Mouse (Mus musculus) retina, embryonic 14.5 days (tissue): ENCODE results near the gene Scn1b.
A peak's percentile ranks its signal among the peaks of the same experiment; 100 is the strongest.

Source experiments
- DNase-seq: peaks from one replicate; pipeline ENCODE4 v3.0.0-alpha.2; 2015; ENCODE audit warnings: low spot score

Gene Scn1b

GRCm38 (mm10) chr7:31116721-31117145 is 10.1 kb downstream of the Scn1b start:
- no peak for DNase-seq

GRCm38 (mm10) chr7:31115587-31116043 is 11.2 kb downstream of the Scn1b start:
- no peak for DNase-seq

DNA sequence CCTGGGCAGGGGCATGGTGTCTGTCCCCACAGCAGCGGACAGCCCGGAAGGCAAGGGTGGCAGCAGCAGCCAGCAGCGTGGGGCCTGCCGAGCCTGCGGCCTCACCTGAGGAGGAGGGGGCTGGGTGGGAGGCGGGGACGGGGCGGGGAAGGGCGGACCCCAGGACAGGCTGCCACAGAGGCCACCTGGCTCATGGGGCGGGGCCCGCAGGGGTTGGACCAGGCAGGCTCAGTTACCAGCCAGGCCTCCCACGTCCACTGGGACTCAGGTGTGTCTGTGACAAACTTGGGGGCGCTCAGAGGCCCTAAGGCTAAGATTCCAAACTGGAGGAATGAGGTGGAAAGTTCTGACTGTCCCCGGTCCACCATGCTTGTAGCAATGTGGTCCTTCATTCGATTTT is 11.6 kb downstream of the Scn1b start, which contains the start of gene Hpn:
Gene Hpn, minus strand, starts transcription at position 109 of the 400 bp plus-strand sequence.
- no peak for DNase-seq

DNA sequence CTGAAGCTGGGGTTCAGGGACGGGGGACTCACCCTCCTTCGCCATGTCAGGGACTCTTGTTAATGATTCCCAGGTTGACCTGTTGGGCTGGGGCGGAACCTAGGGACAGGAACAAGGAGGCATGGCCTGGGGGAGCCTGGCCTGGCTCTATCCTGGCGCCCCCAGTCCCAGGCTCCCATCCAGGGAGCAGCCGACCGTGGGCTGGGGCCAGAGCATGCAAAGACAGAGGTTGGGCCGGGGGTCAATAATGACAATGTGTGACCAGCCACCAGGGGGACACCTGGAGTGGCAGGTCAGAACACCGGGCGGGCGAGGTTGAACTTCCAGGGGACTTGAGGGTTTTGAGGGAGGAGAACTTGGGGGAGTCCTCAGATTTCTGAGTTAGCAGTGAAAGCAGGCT is 12.2 kb downstream of the Scn1b start:
- DNase-seq: no peak

- no peak for DNase-seq
Observed at GRCm38 (mm10) chr7:31113800-31114199, 13.0 kb downstream of the Scn1b start.

DNA sequence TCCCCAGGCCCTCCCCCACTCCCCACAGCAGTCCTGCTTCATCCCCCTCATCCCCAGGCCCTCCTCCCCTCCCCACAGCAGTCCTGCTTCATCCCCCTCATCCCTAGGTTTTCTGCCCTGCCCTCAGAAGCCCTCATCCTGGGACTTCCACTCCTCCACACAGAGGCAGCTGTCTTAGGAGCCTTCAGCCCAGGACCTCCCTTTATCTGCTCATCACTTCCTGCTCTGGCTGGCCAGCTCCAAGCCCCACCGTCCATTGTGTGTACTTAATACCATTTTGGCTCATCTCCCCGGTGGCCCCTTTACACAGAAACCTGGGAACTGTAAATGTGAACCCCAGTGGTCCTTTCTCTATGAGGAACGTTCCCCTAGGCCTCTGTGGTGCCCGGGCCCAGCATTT is 14.8 kb downstream of the Scn1b start:
- no peak for DNase-seq

- no peak for DNase-seq
Observed at GRCm38 (mm10) chr7:31110861-31111385, 15.9 kb downstream of the Scn1b start.

DNA sequence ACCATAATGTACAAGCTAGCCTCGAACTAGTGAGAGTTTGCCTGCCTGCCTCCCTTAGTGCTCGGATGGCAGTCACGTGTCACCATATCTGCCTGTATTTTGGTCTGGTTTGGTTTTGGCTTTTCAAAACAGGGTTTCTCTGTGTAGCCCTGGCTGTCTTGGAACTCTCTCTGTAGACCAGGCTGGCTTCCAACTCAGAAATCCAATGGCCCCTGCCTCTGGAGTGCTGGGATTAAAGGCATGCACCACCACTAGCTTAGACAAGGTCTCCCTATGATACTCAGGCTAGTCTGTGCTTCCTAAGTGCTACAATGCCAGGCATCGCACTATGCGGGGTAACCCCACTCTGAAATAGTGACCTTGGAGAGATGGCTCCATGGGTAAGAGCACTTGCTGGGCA is 17.0 kb downstream of the Scn1b start:
- no peak for DNase-seq

- DNase-seq: no peak
Observed at GRCm38 (mm10) chr7:31109091-31109490, 17.7 kb downstream of the Scn1b start.

- no peak for DNase-seq
Observed at GRCm38 (mm10) chr7:31107781-31108180, 19.0 kb downstream of the Scn1b start.

- DNase-seq: no peak
Observed at GRCm38 (mm10) chr7:31106166-31106565, 20.6 kb downstream of the Scn1b start.

DNA sequence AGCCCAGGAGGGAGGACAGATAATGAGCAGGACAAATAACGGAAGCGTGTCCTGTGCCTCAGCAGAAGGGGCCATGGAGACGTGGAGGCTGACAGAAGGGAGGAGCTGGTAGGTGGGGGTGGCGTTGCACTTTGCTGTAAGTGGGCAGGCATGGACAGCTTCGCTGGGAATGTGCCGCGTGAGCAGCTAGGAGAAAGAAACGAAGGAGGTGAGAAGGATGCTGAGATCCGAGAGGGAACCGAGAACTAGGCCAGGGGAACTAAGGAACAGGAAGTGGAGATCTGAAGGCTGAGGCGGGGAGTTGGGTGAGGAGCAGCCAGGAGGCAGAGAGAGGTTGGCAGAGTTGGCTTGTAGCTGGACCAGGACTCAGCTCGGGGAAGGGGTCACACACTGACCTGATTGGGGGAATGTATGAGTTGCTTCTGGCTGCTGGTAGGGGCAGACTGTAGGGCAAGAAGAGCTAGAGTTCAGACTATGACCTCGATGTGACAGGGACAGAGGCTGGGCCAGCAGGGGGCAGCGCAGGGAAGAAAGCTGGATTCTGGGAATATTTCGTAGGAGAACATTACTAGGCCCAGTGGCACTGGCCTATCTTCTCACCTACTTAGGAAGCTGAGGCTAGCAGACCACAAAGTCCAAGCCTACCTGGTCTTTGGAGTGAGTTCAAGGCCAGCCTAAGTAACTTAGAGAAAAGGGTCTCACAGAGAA is 21.6 kb downstream of the Scn1b start:
- DNase-seq: peak; percentile 63

- DNase-seq: no peak
Observed at GRCm38 (mm10) chr7:31100786-31101185, 26.0 kb downstream of the Scn1b start.

- DNase-seq: peak; percentile 21
Observed at GRCm38 (mm10) chr7:31099612-31099982, 27.2 kb downstream of the Scn1b start.

DNA sequence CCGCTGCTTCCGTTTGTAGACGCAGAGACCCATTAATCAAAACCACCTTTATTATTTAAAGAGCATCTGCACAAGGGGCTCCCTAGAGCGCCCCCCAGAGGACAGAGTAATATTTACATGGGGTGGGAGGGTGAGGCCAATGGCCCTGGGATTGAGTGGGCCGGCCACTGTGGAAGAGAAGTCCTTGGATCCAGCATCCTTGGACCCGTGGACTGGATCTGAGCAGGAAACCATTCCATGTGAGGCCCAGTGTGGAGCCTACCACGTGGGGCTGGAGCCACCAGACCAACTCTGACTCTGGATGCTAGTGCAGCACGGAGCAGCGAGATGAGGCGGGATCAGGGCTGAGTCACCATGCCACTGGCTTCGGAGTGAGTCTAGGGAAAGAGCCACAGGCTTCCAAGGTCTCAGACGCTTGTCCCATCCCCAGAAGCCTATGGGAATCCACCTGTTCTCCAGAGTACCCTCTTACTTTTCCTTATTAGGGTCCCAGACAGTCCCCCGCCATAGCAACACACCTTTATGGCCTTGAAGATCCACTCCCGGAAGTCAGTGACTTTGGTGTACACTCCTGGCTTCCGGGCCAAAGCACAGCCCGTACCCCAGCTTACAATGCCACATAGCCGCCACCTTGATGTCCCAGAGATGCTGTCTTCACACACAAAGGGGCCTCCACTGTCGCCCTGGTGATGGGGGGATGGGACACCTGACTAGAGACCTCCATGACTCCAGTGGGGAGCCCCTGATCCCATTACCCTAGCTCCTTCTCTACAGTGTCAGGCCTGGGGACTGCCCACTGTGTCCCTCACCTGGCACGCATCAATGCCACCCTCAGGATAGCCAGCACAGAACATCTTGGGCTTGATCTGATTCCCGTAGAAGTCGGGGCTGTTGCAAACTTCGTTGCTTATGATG is 27.8 kb downstream of the Scn1b start:
- no peak for DNase-seq

- peak; percentile 94 for DNase-seq
Observed at GRCm38 (mm10) chr7:31097583-31098248, 29.1 kb downstream of the Scn1b start.

- no peak for DNase-seq
Observed at GRCm38 (mm10) chr7:31096892-31097564, 29.8 kb downstream of the Scn1b start.

DNA sequence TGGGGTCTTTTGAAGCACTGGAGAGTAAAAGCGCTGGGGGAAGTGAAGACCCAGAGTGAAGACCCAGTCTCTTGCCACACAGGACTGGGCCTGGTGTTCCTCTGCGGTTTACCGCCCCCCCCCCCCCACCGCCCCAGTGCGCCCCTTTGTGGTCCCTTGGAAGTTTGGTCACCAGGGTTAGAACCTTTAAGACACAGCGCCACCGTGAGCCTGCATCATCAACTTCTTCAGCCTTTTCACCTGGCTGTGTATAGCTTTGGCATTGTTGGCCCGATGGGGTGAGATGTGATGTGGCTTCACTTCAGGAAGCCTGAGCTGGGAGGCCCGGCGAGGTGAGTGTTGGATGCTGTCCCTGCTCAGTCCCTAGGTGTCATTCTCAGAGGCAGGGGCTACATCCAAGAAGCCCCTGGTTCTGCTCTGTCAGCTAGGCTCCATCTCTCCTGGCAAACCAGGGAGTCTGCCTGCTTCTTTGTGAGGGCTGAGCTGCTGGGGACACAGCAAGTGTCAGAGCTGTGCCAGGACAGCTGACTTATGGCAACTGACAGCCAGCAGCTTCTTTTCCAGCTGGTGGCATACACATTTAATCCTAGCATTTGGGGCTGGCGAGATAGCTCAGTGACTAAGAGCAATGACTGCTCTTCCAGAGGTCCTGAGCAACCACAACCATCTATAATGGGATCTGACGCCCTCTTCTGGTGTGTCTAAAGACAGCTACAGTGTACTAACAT is 31.9 kb downstream of the Scn1b start:
- DNase-seq: no peak

- DNase-seq: no peak
Observed at GRCm38 (mm10) chr7:31089721-31090120, 37.1 kb downstream of the Scn1b start.

GRCm38 (mm10) chr7:31088206-31088605 is 38.6 kb downstream of the Scn1b start:
- no peak for DNase-seq

GRCm38 (mm10) chr7:31087262-31087661 is 39.5 kb downstream of the Scn1b start:
- no peak for DNase-seq
